20 mouse cellular contexts compared by ENCODE assay signal in the genomic region with DNA sequence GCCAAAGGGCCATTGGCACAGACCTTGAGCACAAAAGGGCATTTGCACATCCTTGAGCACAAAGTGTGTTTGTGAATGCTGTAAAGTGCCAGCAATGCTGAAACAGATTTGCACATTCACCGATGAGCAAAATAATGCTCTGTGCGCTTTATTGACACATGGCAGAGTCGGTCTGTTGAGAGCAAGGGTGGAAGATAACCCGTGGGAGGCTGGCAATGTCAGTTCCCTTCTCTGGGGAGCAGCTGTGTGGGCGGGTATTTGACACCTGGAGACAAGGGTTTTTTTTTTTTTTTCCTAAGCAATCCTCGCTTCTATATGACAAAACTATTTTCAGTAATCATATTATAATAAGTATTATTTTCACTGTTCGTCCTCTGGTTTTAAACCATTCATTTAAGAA. TPM values are rescaled to one million over a fixed set of nuclear protein-coding genes. Genes with fewer than 3 reads are reported as not detected.
DNase-seq lines count a peak whose midpoint lies in the region; TF ChIP-seq lines count a peak whose summit lies in the region.
"Had no signal": no experiment of that assay in that cellular context is flagged by ENCODE, and none has a peak within 500 bp of the region (broad histone marks: within the 10 kb centered on the region; RNA-seq: fewer than 3 reads in every experiment).

No protein-coding gene starts in this region.

- H3K27ac ChIP-seq in gastrocnemius, adult 2 months = peak overlapping the region; percentile 92; the same call in 1 of the 2 replicates
- H3K27ac ChIP-seq: embryonic facial prominence, embryonic 13.5 days; forebrain, embryonic 13.5 days; heart, adult 2 months; heart, embryonic 15.5 days; hindbrain, embryonic 14.5 days had no signal

- intact Hi-C loops in gastrocnemius, adult 2 months (cut with DNase I) = no loop called here
- intact Hi-C loops in gastrocnemius, postnatal 14 days (cut with DNase I; ENCODE audit: low total_unique reads) = no loop called here

- DNase-seq in gastrocnemius, adult 2 months = no peak
- no peak for DNase-seq in gastrocnemius, postnatal 14 days
- peak; percentile 33 for DNase-seq in layer of hippocampus, adult 9-11 months
- no peak for DNase-seq in layer of hippocampus, postnatal 36 days
- DNase-seq in A20 (ENCODE audit: low read depth, low spot score) = peak; percentile 16
- DNase-seq in brain, adult 2 months (ENCODE audit: low read depth, low spot score) = peak; percentile 52
- DNase-seq: adrenal gland, adult 8-10 months; adrenal gland, postnatal 36 days; cerebellum, adult 11 months; cerebellum, adult 8-10 months; cerebellum, postnatal 14 days; gastrocnemius, postnatal 10 days; heart, adult 2 months; heart, postnatal 14 days had no signal

- no peak for TF ChIP-seq CTCF in gastrocnemius, adult 2 months (IDR thresholded peaks at IDR 0.05)

- no peak overlapping the region for H3K4me3 ChIP-seq in gastrocnemius, adult 2 months
- H3K4me3 ChIP-seq: embryonic facial prominence, embryonic 13.5 days; forebrain, embryonic 13.5 days; heart, adult 2 months; heart, embryonic 15.5 days had no signal

RNA-seq across cellular contexts. Expression of gene Nos1, which starts 22.7 kb away (rescaled TPM):
- total RNA-seq in gastrocnemius, adult 2 months (2021) = 10 to 100 TPM; 50.9 to 64.4 TPM
- total RNA-seq in gastrocnemius, postnatal 14 days (2021) = 1 to 10 TPM; 5.7 to 7.0 TPM
- 10 to 100 TPM; 65.0 to 69.8 TPM for total RNA-seq in layer of hippocampus, postnatal 36 days (2021)
- total RNA-seq: common myeloid progenitor, adult 5-6 weeks; hematopoietic stem cell, adult 5-6 weeks had no signal

Comparison
In these comparisons a context has a peak if more than half of its experiments do, and no peak if none do; other contexts are left out.
1. DNase-seq: peak in layer of hippocampus, adult 9-11 months (single experiment), A20 (single experiment) and brain, adult 2 months (single experiment); none in gastrocnemius, adult 2 months (single experiment), gastrocnemius, postnatal 14 days (single experiment) and layer of hippocampus, postnatal 36 days (0 of 2).
2. RNA of gene Nos1, which starts 22.7 kb away (total RNA-seq): 65.0 to 69.8 TPM in layer of hippocampus, postnatal 36 days and 50.9 to 64.4 TPM in gastrocnemius, adult 2 months; 5.7 to 7.0 TPM in gastrocnemius, postnatal 14 days; every median in the first group is over 4 times any median in the second.